Mouse (Mus musculus) lung, adult 2 months (tissue): ENCODE measurements around the gene Lnpep.

Source experiments
- CTCF ChIP-seq: fragments of 200-500 bp; IDR thresholded peaks from 2 replicates; pipeline ENCODE4 v1.5.1; 2011; ENCODE audit warnings: mild to moderate bottlenecking, low read length, control low read depth; ENCODE audit not compliant: insufficient read depth
- POLR2A ChIP-seq: fragments of 200-500 bp; IDR thresholded peaks from 2 replicates; pipeline ENCODE4 v1.6.1; 2011; ENCODE audit warnings: low read depth, mild to moderate bottlenecking, control low read depth, low read length, borderline replicate concordance; ENCODE audit errors: extremely low read depth

DNA sequence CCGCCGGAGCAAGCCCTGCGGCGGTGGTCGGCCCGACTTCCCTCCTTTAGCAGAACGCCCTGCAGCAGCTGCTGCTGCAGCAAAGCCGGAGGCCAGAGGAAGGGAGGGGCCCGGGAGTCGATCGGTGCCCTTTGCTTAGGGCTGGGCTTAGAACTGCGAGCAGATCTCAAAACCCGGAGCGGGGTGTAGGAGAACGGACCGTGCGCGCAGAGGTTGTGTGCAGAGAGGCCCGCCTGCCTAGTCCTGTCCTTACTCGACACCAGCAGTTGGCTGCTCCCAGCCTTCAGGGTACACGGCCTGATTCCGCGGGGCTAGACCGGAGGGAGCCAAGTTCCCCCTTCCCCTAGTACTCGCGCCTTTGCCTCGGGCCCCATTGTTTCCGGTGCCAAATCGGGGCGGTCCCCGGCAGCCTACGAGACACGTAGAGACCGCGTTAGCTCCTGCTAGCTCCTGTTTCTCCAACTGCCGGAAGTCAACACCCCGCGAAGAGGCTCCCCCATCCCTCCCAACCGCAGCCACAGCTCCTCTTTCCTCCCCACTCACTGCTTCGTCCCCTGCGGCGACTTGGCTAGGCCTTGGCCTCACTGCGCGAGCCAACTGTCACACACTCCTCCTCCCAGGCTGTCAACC is at the start of gene Lnpep:
- peak; percentile 85 for TF ChIP-seq POLR2A
- no peak for TF ChIP-seq CTCF
